Mouse (Mus musculus) adrenal gland, postnatal 36 days (tissue): ENCODE data around the gene Mbd5. TPM values are rescaled to one million over a fixed set of nuclear protein-coding genes. Genes with fewer than 3 reads are reported as not detected.

Experiments used
- DNase-seq, 2 experiments: peaks; one replicate each; pipeline ENCODE4 v3.0.0; 2021; ENCODE audit warnings: mixed read lengths in 1 of 2
- total RNA-seq, 2 experiments: library from RNA; stranded (reverse); gene quantifications; 2 replicates each; pipeline ENCODE4 v1.2.3; 2021

Gene Mbd5
- total RNA-seq, 2 experiments from 2014 or later, result 40.3 to 47.4 TPM

GRCm38 (mm10) chr2:49344287-49344686 is 395.0 kb downstream of the Mbd5 start:
- DNase-seq, result no peak

- DNase-seq, result no peak
Observed at GRCm38 (mm10) chr2:49345786-49346185, 396.5 kb downstream of the Mbd5 start.

DNA sequence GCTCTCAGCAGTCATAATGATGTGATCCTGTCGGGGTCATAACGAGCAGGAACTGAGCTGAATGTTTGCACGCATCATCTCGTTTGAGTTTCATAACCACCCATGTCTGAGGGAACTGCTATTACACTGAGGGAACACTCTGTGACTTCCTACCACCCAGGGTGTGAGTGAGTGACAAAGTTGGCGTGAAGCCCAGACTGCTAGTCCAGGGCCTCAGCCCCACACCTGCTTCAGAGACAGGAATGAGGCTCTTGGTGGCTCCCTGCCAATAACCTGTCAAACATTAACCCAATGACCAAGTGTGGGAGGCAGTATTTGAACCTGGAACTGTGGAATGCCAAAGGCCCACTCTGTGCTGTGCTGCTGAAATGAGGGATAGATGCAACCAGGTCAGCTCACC is 400.5 kb downstream of the Mbd5 start:
- DNase-seq, result peak; percentile 10 to 16

GRCm38 (mm10) chr2:49350852-49351251 is 401.5 kb downstream of the Mbd5 start:
- DNase-seq, result no peak

GRCm38 (mm10) chr2:49354066-49354465 is 404.8 kb downstream of the Mbd5 start:
- no peak for DNase-seq

- DNase-seq, result no peak
Observed at GRCm38 (mm10) chr2:49355867-49356266, 406.6 kb downstream of the Mbd5 start.

GRCm38 (mm10) chr2:49358128-49358814 is 409.0 kb downstream of the Mbd5 start:
- no peak for DNase-seq

GRCm38 (mm10) chr2:49358839-49359520 is 409.7 kb downstream of the Mbd5 start:
- DNase-seq, result peak; percentile 35 to 43

DNA sequence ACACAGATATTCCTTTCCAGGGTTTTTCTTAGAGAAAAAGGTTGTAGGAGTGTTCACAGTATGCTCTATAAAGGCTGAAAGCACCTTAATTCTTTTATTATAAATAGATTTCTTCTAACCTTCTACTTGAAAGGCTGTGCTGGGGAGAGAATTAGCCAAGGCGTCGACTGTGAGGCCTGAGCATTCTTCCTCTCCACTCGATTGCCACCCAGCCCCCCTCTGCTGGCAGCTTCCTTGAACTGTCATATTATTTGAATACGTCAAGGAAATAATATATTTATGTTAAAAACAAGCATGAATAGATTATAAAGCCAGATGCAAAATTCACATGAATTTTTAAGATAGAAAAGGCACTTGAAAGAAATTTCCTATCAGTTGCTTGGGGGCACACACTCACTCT is 410.4 kb downstream of the Mbd5 start:
- DNase-seq, result no peak

GRCm38 (mm10) chr2:49364546-49364945 is 415.2 kb downstream of the Mbd5 start:
- DNase-seq, result no peak

DNA sequence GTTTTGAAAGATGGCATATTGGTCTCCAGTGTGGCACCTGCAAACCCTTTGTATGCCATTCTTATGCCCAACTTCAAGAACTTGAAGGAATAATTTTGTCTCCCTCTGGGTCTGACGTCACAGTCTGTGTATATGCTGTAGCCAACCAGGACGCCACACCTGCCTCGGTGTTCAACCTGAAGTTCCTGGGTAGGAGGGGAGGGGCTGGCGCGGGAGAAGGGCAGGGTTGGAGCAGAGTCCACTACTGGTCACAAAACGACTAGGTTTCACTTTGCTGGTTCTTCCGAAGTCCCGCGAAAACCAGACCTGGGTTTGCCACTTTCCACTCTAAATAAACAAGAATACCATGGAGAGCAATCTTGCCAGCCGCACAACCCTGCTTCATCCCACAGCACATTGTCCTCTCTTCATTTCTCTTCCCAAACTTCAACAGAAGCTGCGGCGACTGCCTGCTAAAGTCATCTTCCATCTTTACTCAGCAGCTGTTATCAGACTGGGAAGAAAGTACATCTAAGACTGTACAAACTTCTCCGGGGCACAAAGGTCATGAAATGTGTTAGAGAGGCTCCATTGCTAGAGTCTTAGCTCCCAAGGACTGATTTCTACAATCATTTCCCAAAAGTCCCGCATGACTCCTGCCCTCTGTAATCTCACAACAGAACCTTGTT is 417.7 kb downstream of the Mbd5 start:
- DNase-seq, result no peak

DNA sequence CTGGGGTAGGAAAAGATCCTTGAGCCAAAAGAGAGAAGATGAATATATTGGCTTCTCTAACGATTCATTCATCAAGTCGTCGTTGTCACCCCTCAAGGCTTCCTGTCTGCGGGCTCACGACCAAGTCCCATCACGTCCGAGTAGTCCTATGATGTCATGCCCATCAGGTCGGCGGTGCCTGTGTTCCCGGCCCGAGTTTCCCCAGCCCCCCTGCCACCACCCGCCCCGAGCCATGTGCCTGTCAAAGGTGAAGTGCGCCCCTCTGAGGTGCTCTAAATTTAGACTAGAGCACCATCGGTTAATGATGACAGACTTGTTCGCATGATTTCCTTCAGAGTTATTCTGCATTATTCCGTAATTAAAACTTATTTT is 418.2 kb downstream of the Mbd5 start:
- DNase-seq, result peak; percentile 22 to 37

- DNase-seq, result no peak
Observed at GRCm38 (mm10) chr2:49371632-49372031, 422.3 kb downstream of the Mbd5 start.

DNA sequence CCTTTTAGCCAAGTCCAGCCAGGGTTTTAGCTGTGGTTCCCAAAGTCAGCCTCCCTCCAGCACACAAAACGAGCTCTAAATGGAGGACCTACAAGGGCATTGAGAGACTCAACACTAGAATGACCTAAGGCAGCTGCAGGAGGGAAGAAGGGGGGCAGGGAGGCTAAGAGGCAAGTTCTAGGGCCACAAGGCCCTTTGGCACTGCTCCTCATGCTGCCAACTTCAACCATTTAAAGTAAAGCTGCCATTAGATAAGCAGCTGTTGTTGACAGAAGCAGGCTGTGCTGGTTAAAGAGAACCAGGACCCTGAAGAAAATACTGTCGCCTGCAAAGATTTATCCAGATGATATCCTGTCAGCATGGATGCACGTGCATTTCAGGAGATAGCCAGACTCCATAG is 423.3 kb downstream of the Mbd5 start:
- DNase-seq, result no peak

Other genes starting within 250 kb of the Mbd5 start
- gene Acvr2a, start 135.4 kb upstream of the Mbd5 start, total RNA-seq, result 10 to 100 TPM; 17.1 to 24.8 TPM
- gene Orc4, start 769 bp downstream of the Mbd5 start, total RNA-seq, result 10 to 100 TPM; 67.2 to 68.3 TPM